Mouse (Mus musculus) brain, embryonic 14.5 days (tissue): Measurements from ENCODE around the gene Lck. TPM values are rescaled to one million over a fixed set of nuclear protein-coding genes. Genes with fewer than 3 reads are reported as not detected.
"Not testable (repeated sequence)": the region's sequence is repeated elsewhere in the genome, so short reads cannot be mapped to it uniquely, and the experiment has no call there.

Experiments used
- DNase-seq: peaks from one replicate; pipeline ENCODE4 v3.0.0-alpha.2; 2011; ENCODE audit warnings: low read depth
- CTCF ChIP-seq: fragments of 200-500 bp; IDR thresholded peaks from 2 replicates; pipeline ENCODE4 v1.5.1; 2012; ENCODE audit warnings: inconsistent platforms, mild to moderate bottlenecking, moderate library complexity, borderline replicate concordance; ENCODE audit not compliant: insufficient read depth, insufficient read length; ENCODE audit errors: extremely low read depth
- POLR2A ChIP-seq: fragments of 200-500 bp; IDR thresholded peaks from 2 replicates; pipeline ENCODE4 v1.6.1; 2012; ENCODE audit warnings: mild to moderate bottlenecking, inconsistent platforms, borderline replicate concordance; ENCODE audit not compliant: poor library complexity, insufficient read depth, insufficient read length, severe bottlenecking; ENCODE audit errors: extremely low read depth
- polyA plus RNA-seq: library from polyadenylated mRNA; depleted of rRNA; stranded (reverse); fragments of >200 nt; gene quantifications from 2 replicates; pipeline ENCODE4 v1.2.3, GENCODE M21; 2012

The Lck gene
- polyA plus RNA-seq, 1 experiment: 9.9 TPM

DNA sequence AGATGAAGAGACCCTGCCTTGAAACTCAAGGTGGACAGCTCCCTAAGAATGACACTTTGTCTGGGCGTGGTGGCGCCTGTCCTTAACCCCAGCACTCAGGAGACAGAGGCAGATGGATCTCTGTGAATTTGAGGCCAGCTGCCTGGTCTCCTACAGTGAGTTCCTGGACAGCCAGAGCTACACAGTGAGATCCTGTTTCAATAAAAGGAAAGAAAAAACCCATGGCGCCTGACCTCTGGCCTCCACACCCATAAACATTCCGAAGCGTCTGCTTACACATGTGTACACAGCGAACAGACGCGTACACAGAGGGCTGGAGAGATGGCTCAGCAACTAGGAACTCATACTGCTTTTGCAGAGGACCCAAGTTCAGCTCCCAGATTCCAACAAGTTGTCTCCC is 9.7 kb downstream of the Lck start:
- DNase-seq: no peak
- TF ChIP-seq POLR2A: no peak
- TF ChIP-seq CTCF: no peak

DNA sequence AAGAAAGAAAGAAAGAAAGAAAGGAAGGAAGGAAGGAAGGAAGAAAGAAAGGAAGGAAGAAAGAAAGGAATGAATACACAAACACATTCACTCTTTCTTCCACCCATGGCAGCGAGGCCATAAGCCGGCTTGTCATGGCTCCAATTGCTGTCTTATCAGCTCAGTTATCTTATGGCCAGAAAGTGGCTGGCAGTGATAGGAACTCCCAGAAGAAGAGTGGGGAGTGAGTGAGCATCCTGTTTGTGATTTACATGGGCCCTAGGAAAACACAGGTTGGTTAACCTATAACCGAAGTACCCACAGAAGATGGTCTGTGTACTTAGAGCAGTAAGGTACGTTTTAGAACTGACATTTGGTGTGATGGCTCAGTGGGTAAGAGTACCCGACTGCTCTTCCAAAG is 12.3 kb downstream of the Lck start:
- TF ChIP-seq POLR2A (no peak), CTCF (no peak)
- no peak for DNase-seq

DNA sequence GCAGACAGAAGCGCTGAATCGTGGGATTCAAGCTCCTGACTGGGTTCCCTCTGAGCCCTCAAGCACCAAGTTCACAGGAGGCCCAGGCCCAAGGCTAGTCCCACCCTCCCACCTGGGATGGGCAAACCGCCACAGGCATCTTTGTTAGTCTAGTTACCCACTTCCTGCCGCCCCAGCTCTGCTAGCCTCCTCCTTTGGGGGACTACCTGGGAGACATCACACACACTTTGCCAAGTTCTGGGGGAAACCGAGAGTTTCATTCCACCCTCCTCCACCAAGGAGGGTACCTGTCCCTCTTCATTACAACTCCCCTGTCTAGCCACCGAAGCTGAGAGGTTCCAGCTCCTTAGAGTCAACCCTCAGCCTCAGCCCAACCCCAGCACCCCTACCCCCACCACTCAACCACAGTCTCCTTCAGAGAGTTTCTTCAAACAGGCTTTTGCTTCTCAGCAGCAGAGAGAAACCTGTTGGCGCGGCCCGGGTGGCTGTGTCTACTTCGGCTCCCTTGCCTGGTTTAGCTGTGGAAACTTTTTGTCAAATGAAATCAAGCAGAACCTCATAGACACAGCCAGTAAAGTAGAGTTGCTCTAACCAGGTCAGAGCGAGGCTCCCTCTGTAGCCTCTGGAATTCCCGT is 15.0 kb downstream of the Lck start:
- TF ChIP-seq POLR2A (no peak), CTCF (no peak)
- no peak for DNase-seq

DNA sequence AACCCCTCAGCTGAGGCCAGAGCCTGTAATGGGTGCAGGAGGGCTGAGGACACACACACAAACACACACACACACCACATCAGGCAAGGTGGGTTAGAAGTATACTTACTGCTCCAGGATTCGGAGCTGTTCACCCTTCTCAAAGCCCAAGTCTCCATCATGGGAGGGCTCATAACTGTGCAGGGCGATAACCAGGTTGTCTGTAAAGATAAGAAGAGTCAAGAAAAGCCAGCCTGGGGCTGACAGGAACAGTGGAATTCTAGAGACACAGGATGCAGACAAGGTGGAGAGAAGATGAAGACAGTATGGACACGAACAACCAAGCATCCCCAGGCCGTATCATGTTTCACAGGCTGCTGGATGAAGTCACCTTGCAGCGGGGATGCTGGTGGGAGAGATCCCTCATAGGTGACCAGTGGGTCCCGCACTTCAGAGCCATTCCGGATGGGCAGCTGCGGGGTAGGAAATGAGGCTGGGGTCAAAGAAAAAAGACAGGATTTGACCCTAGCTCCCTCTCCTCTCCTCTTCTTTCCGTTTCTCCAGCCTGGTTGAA is 16.1 kb downstream of the Lck start:
- DNase-seq: no peak

DNA sequence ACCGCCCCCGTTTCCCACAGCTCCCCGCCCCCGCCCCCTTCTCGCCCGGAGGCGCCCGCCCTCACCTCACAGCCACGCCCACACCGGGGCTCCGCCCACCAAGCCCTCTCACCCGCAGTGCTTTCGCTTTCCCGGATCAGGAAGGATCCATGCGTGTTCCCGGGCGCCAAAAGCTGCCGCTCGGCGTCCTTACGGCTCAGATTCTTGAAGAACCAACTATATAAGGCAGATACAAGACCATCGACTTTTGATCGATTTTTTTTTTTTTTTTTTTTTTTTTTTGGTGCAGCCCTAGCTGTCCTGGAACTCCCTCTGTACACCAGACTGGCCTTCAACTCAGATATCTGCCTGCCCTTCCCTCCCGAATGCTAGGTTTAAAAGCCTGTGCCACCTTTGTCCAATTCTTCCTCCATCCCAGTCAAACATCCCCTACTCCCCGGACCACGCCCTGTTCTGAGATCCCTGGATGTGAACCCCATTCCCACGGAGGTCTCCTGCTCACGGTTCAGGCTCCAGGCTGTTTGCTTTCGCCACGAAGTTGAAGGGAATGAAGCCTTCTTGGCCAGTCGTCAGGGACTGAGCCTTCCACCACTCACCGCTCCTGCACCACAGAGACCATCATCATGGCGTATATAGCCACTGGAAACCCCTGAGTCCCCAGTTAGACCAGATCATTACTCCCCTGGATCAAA is 16.8 kb downstream of the Lck start:
- peak; percentile 95 for DNase-seq
- TF ChIP-seq POLR2A (peak; percentile 26; the same call in 1 of the 2 replicates), CTCF (no peak)

More for the DNA sequence above, 16.1 kb downstream of the Lck start:
- TF ChIP-seq POLR2A (no peak), CTCF (no peak)

DNA sequence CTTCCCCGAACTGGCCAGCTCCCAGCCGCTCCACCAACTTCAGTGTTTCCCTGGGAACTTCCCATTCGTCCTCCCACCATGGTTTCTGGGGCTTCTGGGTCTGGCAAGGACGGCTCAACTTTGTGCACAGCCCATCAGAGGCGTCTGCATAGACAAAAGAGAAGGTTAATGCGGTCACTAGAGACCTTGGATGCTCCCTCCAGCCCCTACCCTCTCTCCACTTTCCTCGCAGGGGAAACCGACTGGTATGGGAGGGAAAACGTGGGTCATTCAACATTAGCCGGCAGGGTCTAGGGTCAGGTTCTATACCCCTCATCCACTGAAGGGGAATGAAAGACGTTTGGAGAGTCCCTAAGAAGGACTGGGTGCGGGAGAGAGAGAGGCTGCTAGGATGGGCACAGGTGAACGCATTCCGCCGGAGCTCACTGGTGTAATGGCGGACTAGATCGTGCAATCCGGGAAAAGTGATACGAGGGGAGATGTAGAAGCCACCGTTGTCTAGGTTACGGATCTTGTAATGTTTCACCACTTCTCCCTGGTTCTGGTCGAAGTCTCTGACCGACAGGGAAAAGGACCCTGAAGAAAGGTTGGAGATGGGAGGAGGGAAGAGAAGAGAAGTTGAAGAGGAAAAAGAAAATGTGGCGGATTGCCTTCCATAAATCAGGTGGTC is 17.4 kb downstream of the Lck start:
- TF ChIP-seq CTCF: no peak
- TF ChIP-seq POLR2A: no peak

DNA sequence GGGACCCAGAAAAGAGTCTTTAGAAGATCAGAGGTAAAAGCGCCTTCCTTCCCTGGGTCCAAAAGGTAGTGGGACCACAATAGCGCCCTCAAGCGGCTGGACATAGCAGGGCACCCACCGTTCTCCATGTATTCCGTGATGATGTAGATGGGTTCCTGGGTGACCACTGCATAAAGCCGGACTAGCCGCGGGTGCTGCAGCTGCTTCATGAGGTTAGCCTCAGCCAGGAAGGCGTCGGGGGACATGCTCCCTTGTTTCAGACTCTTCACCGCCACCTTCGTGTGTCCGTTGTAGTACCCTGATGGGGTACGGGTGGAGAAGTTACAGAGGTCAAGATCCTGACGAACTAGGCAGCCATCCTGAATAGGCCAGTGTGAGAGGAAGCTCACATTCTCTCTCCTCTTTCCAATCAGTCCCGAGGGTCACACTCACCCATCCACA is 18.0 kb downstream of the Lck start:
- peak; percentile 40 for DNase-seq
- TF ChIP-seq CTCF (peak; percentile 70), POLR2A (no peak)

More for the DNA sequence above, 17.4 kb downstream of the Lck start:
- DNase-seq: peak; percentile 20

DNA sequence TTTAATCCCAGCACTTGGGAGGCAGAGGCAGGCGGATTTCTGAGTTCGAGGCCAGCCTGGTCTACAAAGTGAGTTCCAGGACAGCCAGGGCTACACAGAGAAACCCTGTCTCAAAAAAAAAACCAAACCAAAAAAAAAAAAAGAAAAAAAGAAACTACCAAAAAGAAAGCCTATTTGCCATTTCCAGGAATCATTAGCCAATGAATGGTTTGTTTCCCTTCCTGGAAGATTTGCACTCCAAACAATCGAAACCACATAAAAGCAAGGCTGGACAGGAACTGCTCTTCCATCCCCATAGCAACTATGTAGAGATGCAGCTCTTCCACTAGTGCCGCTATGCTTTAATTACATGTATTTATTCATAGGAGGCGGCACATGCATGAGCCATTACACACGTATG is 18.9 kb downstream of the Lck start:
- peak; percentile 19 for DNase-seq

DNA sequence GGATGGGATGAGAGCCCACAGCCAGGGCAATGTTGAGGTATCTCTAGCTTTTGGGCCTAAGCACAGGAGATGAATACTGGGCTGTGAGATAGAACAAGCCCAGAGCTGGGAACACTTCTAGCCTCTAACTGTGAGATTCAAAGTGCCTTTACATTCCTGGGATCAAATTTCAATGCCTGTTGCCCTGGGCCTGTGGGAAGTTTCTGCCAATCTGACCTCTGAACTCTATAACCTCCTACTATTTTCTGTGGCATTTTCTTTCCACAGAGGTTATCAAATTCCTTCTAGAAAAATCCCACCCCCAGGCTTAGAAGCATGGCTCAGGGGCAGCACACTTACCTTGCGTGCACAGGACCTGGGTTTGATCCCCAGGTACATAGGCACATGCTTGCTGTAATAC is 23.1 kb downstream of the Lck start:
- no peak for DNase-seq
- TF ChIP-seq POLR2A (no peak), CTCF (no peak)

DNA sequence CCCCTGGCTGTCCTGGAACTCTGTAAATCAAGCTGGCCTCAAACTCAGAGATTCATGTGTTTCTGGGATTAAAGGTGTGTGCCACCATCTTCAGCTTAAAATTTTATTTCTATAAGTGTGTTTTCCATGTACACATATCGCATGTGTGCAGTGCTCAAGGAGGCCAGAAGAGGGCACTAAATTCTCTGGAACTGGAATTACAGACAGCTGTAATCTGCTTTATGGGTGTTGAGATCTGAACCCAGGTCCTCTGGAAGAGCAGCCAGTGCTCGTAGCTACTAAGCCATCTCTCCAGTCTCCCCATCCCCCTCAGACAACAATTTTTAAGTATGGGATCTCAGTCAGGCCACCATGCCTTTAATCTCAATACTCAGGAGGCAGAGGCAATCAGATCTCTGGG is 24.1 kb downstream of the Lck start:
- TF ChIP-seq CTCF: peak; percentile 31; the same call in 1 of the 2 replicates
- no peak for TF ChIP-seq POLR2A
- no peak for DNase-seq

DNA sequence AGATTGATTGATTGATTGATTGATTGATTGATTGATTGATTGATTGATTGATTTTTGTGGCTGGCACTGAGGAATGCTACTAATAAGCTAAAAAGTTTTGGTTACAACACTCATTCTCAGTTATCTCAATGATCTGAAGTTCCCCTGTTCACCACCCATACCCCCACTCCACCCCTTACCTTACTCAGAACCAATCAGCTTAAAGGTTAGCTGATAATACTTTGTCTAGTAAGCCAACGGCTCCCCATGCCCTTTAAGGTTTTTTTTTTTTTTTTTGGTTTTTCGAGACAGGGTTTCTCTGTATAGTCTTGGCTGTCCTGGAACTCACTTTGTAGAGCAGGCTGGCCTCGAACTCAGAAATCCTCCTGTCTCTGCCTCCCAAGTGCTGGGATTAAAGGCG is 25.8 kb downstream of the Lck start:
- not testable (repeated sequence) for DNase-seq

DNA sequence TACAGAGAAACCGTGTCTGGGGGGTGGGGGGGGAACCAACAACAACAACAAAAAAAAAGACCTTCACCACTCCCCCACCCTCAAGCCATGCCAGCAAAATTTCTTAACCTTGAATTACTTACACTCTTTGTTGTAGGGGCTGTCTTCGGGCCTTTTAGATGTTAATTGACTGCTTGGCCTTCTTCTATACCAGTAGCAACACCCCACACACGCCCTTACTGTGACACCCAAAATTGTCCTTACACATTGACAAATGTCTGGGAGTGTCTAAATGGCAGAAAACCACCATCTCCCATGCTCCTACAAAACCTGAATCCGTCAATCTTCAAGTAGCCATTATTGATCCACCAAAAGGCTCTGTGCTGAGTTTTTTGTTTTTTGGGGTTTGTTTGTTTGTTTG is 29.3 kb downstream of the Lck start:
- TF ChIP-seq POLR2A (no peak), CTCF (no peak)
- no peak for DNase-seq
